Mouse (Mus musculus): ENCODE measurements around the gene Tc2n.
"Not testable (repeated sequence)": the region's sequence is repeated elsewhere in the genome, so short reads cannot be mapped to it uniquely, and the experiment has no call there.

Gene Tc2n

DNA sequence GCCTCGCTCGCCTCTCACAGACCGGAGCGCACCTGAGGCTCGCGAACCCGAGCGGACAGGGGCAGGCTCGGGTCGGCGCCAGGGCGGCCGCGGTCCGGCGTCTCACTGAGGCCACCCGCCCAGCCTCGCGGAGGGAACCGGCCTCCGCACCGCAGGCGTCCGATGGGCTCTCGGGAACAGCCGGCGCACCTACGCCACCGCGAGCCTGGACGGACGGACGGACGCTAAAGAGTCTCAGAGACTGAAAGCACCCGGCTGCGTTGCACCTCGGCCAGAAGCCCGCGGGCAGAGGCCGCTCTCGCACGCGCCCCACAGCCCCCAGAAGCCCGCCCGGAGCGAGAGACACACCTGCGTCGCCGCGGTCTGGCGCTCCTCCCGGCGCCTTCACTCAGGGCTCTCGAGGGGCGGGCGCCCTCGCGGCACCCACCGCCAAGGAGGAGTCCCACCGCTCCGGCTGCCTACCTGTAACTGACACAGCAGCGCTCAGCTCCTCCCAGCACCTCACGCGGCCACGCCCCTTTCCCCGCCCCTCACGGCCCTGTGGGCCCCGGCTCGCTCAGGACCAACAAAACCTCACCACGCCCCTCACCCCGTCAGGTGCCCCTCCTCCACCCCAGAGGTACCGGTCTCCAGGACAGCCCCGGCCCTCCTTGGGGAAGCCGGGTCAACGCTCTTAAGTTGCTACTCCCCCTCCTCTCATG lies at the start of gene Tc2n:
Gene Tc2n, minus strand, starts transcription at position 470 of the 701 bp plus-strand sequence.
- DNase-seq (ENCODE audit: low read depth, low spot score), result peak; percentile 77

DNA sequence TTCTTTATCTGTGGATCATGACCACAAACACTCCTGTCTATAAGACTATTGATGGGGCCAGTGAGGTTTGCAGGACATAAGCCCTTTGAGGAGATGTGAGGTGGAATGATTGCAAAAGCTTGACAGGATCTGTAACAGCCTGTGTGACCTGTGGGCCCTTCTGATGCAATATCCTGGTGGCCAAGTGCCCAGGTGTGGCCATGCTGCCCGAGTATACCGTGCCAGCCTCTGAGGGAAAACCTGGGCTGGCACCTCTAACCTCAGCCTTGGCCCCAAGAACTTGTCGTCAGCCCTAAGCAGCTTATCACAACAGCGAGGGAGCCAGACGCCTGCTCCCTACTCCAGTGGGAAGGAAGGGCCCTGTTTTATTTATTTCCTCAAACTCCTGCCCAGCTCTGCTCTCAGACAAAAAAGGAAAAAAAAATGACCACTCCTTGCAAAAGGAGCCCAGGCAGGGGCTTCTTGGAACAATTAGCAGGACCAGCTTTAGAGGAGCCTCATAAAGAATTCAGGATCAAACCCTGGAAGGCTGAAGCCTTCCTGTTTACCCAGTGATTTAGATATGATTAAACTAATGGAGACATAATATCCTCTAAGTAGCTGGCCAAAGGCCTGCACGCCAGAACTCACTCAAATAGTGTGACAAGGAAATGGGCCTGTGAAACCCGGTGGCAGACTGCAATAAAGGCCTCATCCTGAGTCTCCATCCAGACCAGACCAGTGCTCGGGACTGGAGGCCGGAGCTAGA lies 49.2 kb upstream of the Tc2n start:
- DNase-seq (ENCODE audit: low read depth, low spot score), result no peak

DNA sequence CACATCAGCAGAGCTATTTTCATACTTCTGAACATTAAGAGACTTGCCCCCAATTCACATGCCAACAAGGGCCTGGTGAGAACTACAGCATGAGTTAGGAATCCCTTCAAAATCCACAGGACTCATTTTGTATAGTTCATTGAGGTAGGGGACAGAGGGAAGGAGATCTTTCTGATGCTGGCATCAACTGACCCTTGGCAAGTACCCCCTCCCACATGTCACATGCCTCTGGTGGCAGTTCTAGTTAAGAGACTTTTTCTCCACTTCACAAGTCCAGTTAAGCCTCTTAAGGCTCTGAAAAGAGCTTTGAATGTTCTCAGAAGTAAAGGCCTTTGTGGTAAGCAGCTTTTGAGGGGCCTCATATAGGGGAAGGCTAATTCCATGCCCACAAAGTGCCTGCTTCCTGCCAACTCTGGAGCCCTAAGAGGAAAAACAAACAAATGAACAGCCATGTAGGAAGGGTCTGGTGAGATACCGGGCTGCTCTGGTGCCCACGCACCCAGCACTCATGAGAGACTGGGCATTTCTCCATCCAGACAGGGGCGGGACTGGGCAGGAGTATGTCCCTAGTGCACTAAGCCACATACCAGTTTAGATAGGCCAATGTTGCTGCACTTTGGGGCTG lies 48.0 kb upstream of the Tc2n start:
- no peak for DNase-seq (ENCODE audit: low read depth, low spot score)

DNA sequence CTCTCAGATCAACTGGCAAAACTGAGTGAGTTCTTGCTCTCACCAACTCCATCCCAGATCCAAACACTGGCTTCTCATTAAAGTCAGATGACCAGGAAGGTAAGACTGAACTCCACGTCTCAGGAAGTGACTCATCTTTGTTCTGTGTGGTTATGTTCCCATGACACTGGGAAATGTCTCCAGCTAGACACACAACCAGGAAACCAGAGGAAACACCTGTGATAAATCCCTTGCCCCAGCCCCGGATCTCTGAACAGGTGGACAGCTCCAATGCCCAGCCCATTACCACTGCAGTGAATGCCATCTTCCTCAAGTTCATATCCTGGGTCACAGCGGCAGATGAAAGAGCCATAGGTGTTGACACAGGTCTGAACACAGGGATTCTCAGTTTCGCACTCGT lies 46.5 kb upstream of the Tc2n start:
- no peak for DNase-seq (ENCODE audit: low read depth, low spot score)

DNA sequence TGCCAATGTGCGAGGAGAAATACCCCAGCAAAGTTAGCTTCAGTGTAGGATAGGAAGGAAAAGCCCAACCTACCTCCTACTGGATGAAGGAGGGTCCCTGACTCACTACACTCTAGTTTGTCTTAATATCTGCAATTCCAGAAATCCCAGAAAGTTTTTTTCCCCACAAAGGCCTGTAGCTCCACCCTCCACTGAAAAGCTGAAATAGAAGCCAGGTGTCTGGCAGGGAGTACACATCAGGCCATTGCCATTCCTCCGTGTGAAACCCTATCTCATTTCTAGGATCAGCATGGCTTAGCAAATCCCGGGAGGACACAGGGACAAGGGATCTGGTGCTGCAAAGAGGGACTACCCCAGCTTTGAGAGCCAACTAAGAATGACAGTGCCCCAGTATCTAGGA lies 44.7 kb upstream of the Tc2n start:
- DNase-seq (ENCODE audit: low read depth, low spot score), result no peak

DNA sequence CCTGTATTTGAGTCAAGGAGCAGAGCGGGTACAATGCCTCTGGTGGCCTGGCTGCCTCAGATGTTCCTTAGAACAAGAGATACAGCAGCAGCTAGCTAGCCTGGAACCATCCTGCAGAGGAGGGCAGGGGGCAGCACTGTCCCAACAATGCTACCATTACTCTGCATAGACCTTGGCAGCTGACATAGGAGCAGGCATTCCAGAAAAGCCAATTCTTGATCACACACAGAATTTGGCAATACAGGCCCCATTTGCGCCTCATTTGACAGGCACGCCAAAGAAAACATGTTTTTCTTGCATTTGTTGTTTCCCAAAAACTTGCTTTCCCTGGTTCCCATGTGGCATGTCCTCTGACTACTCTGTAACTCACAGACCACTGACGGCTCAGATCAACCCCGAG lies 43.7 kb upstream of the Tc2n start:
- DNase-seq (ENCODE audit: low read depth, low spot score), result no peak

DNA sequence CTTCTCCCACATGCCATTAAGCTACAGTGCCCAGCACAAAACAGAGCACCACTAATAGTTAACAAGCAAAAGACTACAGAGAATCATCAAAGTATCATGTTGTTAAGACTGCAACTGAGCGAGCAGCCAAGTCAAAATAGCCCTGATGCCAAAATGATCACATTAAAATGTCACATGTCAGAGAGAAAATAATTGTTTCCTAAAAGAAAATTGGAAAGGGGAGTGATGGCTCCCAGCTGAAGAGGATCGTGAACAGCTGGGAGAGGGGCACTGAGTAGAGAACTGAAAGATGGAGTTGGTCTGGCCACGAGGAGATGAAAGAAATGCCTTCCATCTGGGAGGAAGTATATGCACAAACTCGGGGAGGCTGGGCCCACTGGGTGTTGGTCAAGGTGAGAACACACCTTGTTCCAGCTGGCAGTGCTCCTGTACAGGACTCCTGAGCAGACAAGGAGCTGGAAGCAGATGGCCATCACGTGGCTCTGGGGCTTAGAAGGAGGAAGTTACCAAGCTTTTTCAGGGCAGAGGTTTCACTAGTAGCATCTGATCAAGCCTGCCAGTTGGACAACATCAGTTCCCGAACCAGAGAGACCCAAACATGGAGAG lies 41.2 kb upstream of the Tc2n start:
- no peak for DNase-seq (ENCODE audit: low read depth, low spot score)

DNA sequence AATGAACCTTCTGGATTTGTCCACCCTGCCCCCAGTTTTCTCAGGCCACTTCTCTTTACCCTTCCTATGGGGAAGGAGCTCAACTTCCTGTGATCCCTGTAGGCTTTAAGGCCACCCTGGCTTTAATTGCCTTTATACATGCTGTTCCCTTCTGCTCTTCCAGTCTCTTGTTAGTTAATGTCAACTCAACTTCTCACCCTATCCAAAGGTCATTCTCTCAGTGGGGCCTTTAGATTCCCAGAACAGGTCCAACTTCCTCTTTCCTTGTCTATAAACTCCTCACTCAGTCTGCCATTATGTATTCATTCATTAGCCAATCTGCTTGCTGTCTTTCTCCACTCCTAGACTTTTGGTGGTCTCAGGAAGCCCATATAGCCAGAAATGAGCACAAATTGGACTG lies 40.4 kb upstream of the Tc2n start:
- DNase-seq (ENCODE audit: low read depth, low spot score), result no peak

DNA sequence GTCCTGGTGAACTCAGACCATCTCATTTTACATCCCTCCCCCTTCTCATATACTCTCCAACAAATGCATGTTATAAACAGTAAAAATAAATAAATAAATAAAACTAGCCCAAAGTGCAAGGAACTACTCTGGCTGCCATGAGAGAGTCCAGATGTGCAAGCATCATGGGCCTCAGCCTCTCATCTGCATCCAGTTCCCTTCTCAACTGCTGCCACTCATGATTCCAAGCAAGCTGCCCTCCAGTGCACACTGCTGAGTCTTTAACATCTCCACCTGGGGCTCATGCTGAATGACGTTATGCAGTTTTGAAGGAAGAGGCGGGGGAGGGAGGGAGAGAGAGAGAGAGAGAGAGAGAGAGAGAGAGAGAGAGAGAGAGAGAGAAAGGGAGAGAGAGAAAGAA lies 24.1 kb upstream of the Tc2n start:
- DNase-seq (ENCODE audit: low read depth, low spot score), result no peak

DNA sequence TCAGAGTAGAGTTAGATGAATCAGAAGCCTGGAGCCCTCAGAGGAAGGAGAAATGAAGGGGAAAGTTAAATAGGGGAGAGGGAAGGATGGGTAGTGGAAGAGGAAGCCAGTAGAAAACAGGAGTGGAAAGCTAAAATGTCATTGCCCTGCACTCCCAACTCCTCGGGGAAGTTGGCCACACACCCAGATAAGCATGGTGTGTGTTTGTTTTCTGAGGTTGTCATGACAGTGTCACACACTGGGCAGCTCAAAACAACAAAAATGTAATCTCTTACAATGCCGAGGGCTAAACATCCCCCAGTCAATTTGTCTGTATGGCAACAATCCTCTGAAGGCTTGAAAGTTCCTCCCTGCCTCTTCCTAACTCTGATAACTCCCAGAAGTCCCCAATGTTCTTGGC lies 22.2 kb upstream of the Tc2n start:
- DNase-seq (ENCODE audit: low read depth, low spot score), result no peak

DNA sequence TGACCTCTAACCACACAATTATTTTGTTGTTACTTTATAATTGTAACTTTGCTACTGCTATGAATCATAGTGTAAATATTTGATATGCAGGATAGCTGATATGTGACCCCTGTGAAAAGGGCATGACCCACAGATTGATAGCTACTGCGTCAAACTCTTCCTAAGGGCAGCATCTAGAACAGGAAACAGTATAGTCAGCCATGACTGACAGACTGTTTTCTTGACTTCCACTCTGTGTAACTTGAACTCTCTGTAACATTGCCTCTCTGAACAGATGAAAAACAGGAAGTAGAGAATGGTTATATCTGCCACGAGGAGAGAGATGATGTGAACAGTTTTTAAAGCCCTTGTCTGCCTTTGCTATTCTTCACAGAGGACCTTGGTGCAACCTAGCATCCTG lies 21.7 kb upstream of the Tc2n start:
- DNase-seq (ENCODE audit: low read depth, low spot score), result no peak

DNA sequence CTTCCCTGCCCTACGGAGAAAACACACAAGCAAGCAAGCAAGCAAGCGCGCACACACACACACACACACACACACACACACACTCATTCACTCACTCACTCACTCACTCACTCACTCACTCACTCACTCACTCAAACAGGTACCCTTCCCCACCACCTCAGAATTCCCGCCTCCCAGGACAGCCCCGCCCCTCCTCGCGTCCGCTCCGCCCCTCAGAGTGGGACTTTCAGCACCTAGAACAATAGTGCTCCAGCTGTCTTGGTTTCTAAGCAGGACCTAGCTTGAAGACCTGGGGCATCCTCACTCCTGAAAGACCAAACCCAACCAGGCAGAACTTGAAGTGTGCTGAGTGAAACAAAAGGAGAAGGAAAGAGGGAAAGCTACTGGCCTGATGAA lies 430 bp upstream of the Tc2n start:
- peak; percentile 6 for DNase-seq (ENCODE audit: low read depth, low spot score)

DNA sequence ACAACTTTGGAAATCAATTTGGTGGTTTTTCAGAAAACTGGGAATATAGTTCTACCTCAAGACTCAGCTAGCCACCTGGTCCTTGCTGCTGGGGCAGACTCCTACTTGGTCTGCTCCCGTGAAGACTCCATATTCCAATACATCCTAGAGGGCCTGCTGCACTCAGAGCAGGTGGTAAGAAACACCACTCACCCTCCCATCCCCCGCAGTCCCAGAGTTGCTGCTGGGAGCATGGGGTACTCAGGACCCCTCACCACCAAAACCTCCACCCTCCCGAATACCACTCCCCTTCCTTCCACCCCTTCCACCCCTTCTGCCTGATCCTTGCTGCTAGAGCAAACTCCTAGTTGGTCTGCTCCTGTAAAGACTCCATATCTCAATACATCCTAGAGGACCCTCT lies 19.1 kb downstream of the Tc2n start:
- DNase-seq (ENCODE audit: low read depth, low spot score), result no peak

DNA sequence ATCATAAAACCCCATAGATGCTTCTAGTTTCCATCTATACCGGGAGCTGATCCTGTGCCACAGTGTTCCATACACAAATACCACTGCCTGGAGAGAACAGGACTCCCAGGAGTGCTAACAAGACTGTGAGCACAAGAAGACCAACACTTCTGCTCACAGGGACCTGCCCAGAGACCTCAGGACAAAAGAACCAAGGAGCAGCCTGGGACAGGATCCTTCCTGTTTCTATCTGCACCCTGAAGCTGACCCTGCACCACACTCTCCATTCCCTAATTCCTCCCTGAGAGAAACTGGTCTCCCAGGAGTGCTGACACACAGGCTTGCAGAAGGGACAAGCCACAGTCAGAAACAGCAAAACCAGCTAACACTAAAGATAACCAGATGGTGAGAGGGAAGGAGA lies 21.8 kb downstream of the Tc2n start:
- DNase-seq (ENCODE audit: low read depth, low spot score), result no peak

DNA sequence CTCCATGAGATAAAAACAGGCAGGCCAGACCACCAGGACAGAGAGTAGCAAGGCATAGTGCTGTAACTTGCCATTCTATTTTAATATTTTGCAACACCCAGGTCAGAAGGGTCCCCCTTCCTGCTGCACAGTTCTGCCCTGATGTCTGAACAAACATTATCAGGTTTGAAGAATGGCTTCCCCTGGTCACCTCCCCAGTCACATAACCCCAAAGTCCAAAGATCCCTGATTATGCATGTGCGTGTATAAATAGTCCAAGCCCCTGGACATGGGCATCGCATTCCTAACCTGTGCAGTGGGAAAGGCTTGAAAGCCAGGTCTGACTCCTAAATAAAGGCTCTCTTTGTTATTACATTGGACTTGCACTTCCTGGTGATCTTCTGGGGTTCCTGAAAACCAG lies 37.8 kb downstream of the Tc2n start:
- DNase-seq (ENCODE audit: low read depth, low spot score), result no peak

DNA sequence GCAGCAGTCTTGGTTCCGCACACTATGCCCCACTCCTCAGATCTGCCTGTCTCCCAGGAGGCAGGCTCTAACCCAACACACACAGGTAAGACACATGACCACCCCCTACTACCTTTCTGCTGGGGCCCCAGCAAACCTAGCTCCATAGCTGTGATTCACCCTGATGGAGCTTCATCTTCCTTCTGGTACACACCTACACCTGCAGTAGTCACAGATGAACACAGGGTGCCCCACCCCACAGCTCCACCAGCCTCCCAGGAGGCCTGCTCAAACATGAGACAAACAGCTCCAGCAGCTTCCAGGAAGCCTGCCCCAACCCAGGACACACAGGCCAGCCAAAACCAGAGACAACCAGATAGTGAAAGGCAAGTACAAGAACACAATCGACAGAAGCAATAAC lies 50.8 kb downstream of the Tc2n start:
- no peak for DNase-seq (ENCODE audit: low read depth, low spot score)

DNA sequence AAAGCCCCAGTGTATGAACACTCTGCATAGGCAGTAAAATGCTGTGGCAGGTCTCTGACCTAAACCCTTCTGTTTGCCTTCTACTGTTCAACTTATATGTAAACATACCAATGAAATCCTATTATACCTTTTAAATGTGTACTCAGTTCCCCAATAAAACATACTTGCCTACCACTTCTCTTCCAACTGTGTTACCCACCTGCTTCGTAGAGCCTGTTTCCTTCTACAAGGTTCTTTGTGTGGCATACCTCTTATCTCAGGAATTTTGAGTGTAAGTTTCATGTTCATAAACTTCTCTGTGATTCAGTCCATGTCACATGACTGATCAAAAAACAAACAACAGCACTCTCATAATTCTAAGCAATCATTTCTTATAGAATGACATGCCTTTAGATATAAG lies 85.2 kb downstream of the Tc2n start:
- DNase-seq (ENCODE audit: low read depth, low spot score), result no peak

DNA sequence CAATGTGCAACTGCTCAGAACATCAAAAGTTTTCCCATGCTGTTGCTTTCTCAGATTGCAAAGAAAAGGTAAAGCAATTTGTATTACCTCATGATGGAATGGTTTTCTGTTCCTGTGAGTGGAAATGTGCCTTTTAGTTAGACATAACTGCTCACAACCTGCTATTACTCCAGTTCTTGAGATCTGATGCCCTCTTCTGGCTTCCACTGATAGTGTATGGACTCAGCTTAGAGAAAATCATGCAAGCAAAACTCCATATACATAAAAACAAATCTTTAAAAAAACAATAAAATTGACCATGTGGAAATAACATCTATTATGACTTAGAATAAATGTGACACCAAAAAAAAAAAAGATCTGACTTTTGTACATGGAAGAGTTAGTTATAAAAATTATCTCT lies 111.7 kb downstream of the Tc2n start:
- not testable (repeated sequence) for DNase-seq (ENCODE audit: low read depth, low spot score)
